Mouse (Mus musculus) ES-E14 (cell line): ENCODE results near the gene Map3k1. TPM values are rescaled to one million over a fixed set of nuclear protein-coding genes. Genes with fewer than 3 reads are reported as not detected.
"Not testable (repeated sequence)": the region's sequence is repeated elsewhere in the genome, so short reads cannot be mapped to it uniquely, and the experiment has no call there.

Source experiments
- DNase-seq: peaks from one replicate; pipeline ENCODE4 v3.0.0-alpha.2; 2013; ENCODE audit warnings: low read depth, low spot score
- H3K27ac ChIP-seq: 2 replicates; pipeline ENCODE4 v1.5.1; 2012; ENCODE audit warnings: low read depth, mild to moderate bottlenecking, low read length, moderate library complexity, mixed read lengths; ENCODE audit not compliant: poor library complexity, insufficient read depth, severe bottlenecking
- H3K36me3 ChIP-seq: 2 replicates; pipeline ENCODE4 v1.6.1; 2012; ENCODE audit warnings: mild to moderate bottlenecking, low read length, moderate library complexity, mixed read lengths; ENCODE audit not compliant: control insufficient read depth, poor library complexity, insufficient read depth, severe bottlenecking
- H3K4me1 ChIP-seq, 2 experiments: fragments of 150-350 bp in 1 of 2; sonication (generic) in 1 of 2; 2 replicates each; pipeline ENCODE4 v1.6.1; 2012; ENCODE audit warnings: low read length in 2 of 2, mild to moderate bottlenecking in 1 of 2, mixed read lengths in 1 of 2; ENCODE audit not compliant: control insufficient read depth in 2 of 2, insufficient read depth in 2 of 2, poor library complexity in 1 of 2
- H3K4me3 ChIP-seq, 2 experiments: fragments of 150-350 bp in 1 of 2; sonication (generic) in 1 of 2; 2 replicates each; pipeline ENCODE4 v1.5.1; 2012; ENCODE audit warnings: low read length in 2 of 2, low read depth in 1 of 2, mild to moderate bottlenecking in 1 of 2, mixed read lengths in 1 of 2; ENCODE audit not compliant: insufficient read depth in 1 of 2, poor library complexity in 1 of 2, severe bottlenecking in 1 of 2
- H3K9ac ChIP-seq: 2 replicates; pipeline ENCODE4 v1.6.1; 2012; ENCODE audit warnings: low read depth, mild to moderate bottlenecking, low read length, mixed read lengths; ENCODE audit not compliant: poor library complexity, insufficient read depth, severe bottlenecking
- H3K9me3 ChIP-seq: fragments of 150-350 bp; sonication (generic); 2 replicates; pipeline ENCODE4 v1.6.1; 2012; ENCODE audit warnings: low read depth, mild to moderate bottlenecking, low read length; ENCODE audit not compliant: control insufficient read depth, insufficient read depth
- CHD2 ChIP-seq: IDR thresholded peaks from 2 replicates; pipeline ENCODE4 v1.6.1; 2014; ENCODE audit warnings: mild to moderate bottlenecking, low read depth, low read length, inconsistent platforms
- HCFC1 ChIP-seq: IDR thresholded peaks from 2 replicates; pipeline ENCODE4 v1.6.1; 2012; ENCODE audit warnings: low read length, inconsistent platforms, borderline replicate concordance; ENCODE audit not compliant: insufficient read depth
- MAFK ChIP-seq: IDR thresholded peaks from 2 replicates; pipeline ENCODE4 v1.6.1; 2014; ENCODE audit warnings: mild to moderate bottlenecking, low read depth, low read length, inconsistent platforms; ENCODE audit not compliant: insufficient read depth
- ZC3H11A ChIP-seq: IDR thresholded peaks from 2 replicates; pipeline ENCODE4 v1.6.1; 2012; ENCODE audit warnings: low read depth, mild to moderate bottlenecking, inconsistent platforms, low read length, borderline replicate concordance
- ZNF384 ChIP-seq: IDR thresholded peaks from 2 replicates; pipeline ENCODE4 v1.6.1; 2012; ENCODE audit warnings: low read depth, low read length, inconsistent platforms
- in situ Hi-C, 2 experiments: fragments of 600-800 bp; cut with MboI; formaldehyde crosslinking; loops; one replicate each; pipeline ENCODE4 v1.15.1; 2025; ENCODE audit warnings: low sequenced_read_pairs in 2 of 2, inconsistent platforms in 1 of 2; ENCODE audit not compliant: unreplicated experiment in 2 of 2
- total RNA-seq: library from RNA; depleted of rRNA; stranded (reverse); fragments of 300-350 nt; gene quantifications from 2 replicates; pipeline ENCODE4 v1.2.3, GENCODE M21; 2012

Map3k1 gene
- total RNA-seq, 1 experiment: 17.1 TPM

DNA sequence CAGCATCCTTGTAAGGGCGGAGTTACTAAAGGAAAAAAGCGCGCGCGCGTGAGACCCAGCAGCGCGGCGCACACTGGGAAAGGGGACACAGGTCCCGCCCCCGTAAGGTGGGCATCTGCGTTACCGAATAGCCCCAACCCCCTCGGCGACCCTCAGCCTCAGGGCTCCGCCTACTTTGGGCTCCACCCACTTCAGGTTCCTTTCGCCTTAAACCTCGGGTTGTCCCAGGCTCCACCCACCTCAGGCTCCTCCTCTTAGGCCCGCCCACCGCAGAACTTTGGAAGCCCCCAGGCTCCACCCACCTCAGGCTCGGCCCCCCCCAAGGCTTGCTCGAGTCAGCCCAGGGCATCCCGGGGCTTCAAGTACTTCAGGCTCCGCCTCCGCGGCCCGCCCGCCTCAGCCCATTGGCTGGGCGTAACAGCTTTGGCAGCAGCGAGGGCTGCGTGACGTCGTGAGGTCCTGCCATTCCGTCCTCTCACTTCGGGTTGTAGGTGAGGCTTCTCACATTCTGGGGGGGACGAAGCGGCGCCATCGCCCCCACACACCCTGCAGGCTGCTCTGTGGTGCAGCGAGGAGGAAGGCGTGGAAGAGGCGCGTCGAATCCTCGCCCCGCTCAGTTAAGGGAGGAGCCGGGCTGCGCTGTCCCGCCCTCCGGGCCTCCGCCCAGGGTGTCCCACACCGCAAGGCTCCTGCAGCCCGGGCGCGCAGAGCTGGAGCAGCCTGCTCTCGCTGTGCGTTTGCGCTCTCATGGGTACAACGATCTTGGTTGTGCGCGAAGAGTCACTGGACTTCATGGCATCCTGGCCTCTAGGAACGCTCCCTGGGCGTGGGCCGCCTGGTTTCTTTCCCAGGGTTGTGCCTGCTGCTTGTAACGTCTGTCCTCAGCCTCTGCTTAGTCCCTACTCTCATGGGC is 83.4 kb downstream of the Map3k1 start:
- TF ChIP-seq HCFC1 (no peak), ZC3H11A (no peak), CHD2 (no peak), ZNF384 (no peak), MAFK (no peak)
- DNase-seq: peak; percentile 100
- in situ Hi-C loops: loop anchor here in 1 of 2 experiments (25.0 kb wide), 1 partner anchor 188 kb away; the partner anchor contains the start of gene Gm49496
- peak overlapping the region; percentile 70 to 85 for H3K4me3 ChIP-seq
- no peaks in the 10 kb centered on the region; the same call in 1 of the 2 replicates for H3K36me3 ChIP-seq
- no peaks in the 10 kb centered on the region for H3K4me1 ChIP-seq
- peaks cover 10% of the 10 kb centered on the region; the same call in 1 of the 2 replicates for H3K9me3 ChIP-seq
- H3K9ac ChIP-seq: peak overlapping the region; percentile 74
- peak overlapping the region; percentile 60; the same call in 1 of the 2 replicates for H3K27ac ChIP-seq

DNA sequence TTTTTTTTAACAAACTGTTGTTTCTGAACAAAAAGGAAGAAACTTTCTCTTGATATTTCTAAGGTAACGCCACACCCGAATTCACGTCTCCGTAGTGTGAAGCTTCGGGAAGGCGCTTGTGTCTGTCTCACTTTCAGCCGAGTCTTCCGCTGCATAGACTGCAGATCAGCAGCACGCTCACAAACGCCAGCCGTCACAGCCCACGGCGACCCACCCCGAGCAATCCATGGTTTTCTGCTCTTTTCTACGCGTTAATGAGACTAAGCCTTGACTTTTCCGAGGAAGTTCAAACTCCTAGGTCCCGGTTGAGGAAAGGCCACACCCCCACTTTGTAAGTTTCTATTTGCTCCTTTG is 84.0 kb downstream of the Map3k1 start:
- H3K9ac ChIP-seq: peak overlapping the region; percentile 75
- no peaks in the 10 kb centered on the region; the same call in 1 of the 2 replicates for H3K36me3 ChIP-seq
- TF ChIP-seq ZC3H11A (no peak), MAFK (no peak), CHD2 (no peak), ZNF384 (no peak), HCFC1 (no peak)
- H3K9me3 ChIP-seq: peaks cover 10% of the 10 kb centered on the region; the same call in 1 of the 2 replicates
- peaks cover 0 to 3% of the 10 kb centered on the region in 2 experiments; a peak in 1 of 4 replicates for H3K4me1 ChIP-seq
- no peak for DNase-seq
- in situ Hi-C loops: loop anchor here in 1 of 2 experiments (25.0 kb wide), 1 partner anchor 187 kb away; the partner anchor contains the start of gene Gm49496
- no peak overlapping the region for H3K27ac ChIP-seq
- peak overlapping the region; percentile 70 to 79 for H3K4me3 ChIP-seq

DNA sequence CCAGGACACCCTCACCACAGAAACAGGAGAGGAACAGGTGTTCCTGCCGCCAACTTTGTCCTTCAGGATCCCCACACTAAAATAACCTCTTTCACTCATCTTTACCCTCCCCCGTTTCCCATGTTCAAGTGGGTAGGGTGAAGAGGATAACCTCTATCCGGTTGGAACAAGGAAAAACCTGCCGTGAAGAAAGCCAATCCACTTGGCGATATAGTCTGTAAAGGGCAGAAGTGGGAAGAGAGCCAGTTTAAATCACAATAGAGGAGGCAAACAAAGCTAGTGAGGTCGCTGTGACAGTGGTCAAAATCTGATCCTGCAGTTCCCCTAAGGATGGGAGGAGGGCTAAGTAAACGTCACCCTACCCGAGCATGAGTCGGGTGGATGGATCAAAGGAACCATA is 89.1 kb downstream of the Map3k1 start:
- H3K4me1 ChIP-seq: peaks cover 0 to 8% of the 10 kb centered on the region in 2 experiments; a peak in 1 of 4 replicates
- no peak for TF ChIP-seq CHD2
- no peak for TF ChIP-seq ZNF384
- TF ChIP-seq HCFC1: no peak
- no peak for TF ChIP-seq ZC3H11A
- TF ChIP-seq MAFK: no peak

DNA sequence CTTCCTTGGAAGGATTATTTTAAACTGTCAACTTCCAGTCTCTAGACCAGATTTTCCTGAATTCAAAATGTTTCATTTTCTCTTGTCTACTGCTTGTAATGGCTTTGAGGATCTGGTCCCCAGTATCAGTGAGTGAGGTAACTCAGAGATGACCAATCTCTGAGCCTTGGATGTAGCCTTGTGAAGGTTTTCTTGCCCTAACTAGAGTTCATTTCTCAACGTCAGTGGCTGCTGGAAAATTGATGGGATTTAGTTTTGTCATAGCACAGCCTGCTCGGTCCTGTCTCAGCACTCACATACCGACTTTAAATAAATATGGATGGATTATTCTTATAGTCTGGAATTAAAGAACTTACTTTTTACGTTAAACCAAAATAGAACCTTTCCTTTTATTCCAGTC is 98.3 kb downstream of the Map3k1 start:
- H3K4me3 ChIP-seq: no peak overlapping the region
- in situ Hi-C loops: no loop called here
- H3K36me3 ChIP-seq: peaks cover 44% of the 10 kb centered on the region
- DNase-seq: no peak
- no peaks in the 10 kb centered on the region for H3K9me3 ChIP-seq
- H3K9ac ChIP-seq: no peak overlapping the region
- no peak for TF ChIP-seq CHD2
- no peak for TF ChIP-seq HCFC1
- no peak for TF ChIP-seq ZC3H11A
- TF ChIP-seq ZNF384: no peak
- TF ChIP-seq MAFK: no peak
- no peaks in the 10 kb centered on the region for H3K4me1 ChIP-seq
- H3K27ac ChIP-seq: no peak overlapping the region

More for the DNA sequence above, 89.1 kb downstream of the Map3k1 start:
- Histone ChIP-seq H3K9me3 (no peaks in the 10 kb centered on the region), H3K4me3 (peak overlapping the region in 1 of 2 experiments; percentile 28; a peak in 2 of 4 replicates), H3K9ac (no peak overlapping the region), H3K27ac (no peak overlapping the region), H3K36me3 (peaks cover 8% of the 10 kb centered on the region)
- in situ Hi-C loops: no loop called here
- peak; percentile 52 for DNase-seq

DNA sequence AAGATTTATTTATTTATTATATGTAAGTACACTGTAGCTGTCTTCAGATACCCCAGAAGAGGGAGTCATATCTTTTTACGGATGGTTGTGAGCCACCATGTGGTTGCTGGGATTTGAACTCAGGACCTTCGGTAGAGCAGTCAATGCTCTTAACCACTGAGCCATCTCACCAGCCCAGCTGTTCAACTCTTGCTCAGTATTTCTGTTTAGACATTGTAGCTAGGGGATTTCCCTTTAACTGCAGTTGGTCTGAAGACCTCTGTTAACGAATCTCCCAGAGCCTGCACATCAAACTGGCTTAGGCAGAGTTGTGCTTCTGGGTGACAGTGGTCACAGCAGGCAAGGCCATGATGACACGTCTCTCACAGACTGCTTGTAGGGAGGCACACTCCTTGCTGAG is 104.8 kb downstream of the Map3k1 start:
- in situ Hi-C loops, DNase-seq, H3K4me3 ChIP-seq, H3K4me1 ChIP-seq, H3K27ac ChIP-seq, H3K9ac ChIP-seq: not testable (repeated sequence)
- Histone ChIP-seq H3K36me3 (peaks cover 46% of the 10 kb centered on the region), H3K9me3 (peaks cover 20% of the 10 kb centered on the region)
